Mouse (Mus musculus): ENCODE measurements around the gene Peli1. TPM values are rescaled to one million over a fixed set of nuclear protein-coding genes. Genes with fewer than 3 reads are reported as not detected.
"Not testable (repeated sequence)": the region's sequence is repeated elsewhere in the genome, so short reads cannot be mapped to it uniquely, and the experiment has no call there.

Gene Peli1
- polyA plus RNA-seq, 1 experiment from 2014 or later, result 23.8 TPM

DNA sequence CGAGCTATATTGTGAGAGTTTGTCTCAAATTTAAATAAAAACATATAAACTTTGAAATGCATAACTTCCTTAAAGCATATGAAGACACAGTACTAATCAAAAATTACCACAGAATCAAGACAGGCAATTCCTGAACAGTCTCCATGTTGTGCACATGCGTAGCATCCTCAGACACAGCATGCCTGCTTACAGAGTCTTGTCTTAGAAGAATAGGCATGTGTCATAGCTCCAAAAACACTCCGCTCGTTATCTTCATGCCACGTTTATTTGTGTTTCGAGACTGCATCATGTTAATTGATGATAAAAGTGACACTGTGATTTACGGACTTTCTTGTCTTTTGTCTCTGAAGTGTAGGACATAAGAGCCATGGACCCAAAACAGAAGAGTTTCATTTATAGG lies 84.0 kb downstream of the Peli1 start:
- Histone ChIP-seq H3K36me3 (ENCODE audit: control insufficient read depth, insufficient read depth, low read length) (no peaks in the 10 kb centered on the region), H3K9me3 (ENCODE audit: control insufficient read depth, low read length) (0 out of 2 replicates have a peak, but pooled peaks cover under 1% of the 10 kb centered on the region), H3K4me3 (ENCODE audit: low read depth, low read length) (no peak overlapping the region), H3K4me1 (replicated peaks; ENCODE audit: control insufficient read depth, insufficient read depth) (no peaks in the 10 kb centered on the region), H3K27ac (replicated peaks) (no peak overlapping the region), H3K27me3 (ENCODE audit: control insufficient read depth, insufficient read depth, low read length) (no peaks in the 10 kb centered on the region), H3K9ac (ENCODE audit: low read length) (no peak overlapping the region), H3K4me2 (replicated peaks; ENCODE audit: low read depth) (no peak overlapping the region)
- TF ChIP-seq EP300 (optimal IDR thresholded peaks at IDR 0.05) (no peak), CTCF (IDR thresholded peaks at IDR 0.05; ENCODE audit: low read depth) (no peak)
- DNase-seq (ENCODE audit: low spot score) (no peak), ATAC-seq (ENCODE audit: low FRiP score, low TSS enrichment) (no peak)
- 82% methylated on average over 7 of the region's 7 CpGs for WGBS

DNA sequence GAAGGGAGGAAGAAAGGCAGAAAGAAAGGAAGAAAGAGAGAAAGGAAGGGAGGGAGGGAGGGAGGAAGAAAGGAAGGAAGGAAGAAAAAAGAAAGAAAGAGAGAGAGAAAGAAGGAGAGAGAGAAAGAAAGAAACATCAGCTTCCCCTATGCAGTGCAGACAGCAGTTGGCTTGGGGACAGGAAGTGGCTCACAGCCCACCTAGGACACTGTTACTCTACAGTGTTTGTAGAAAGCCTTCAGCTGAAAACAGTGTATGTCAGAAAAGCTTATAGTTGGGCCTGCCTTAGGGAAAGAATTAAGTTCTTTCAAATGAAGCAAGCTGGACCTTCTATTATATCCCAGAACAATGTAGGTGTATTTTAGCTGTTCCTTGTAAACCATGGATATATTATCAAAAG lies 85.4 kb downstream of the Peli1 start:
- ATAC-seq (ENCODE audit: low FRiP score, low TSS enrichment), result no peak
- TF ChIP-seq EP300 (optimal IDR thresholded peaks at IDR 0.05), result no peak
- TF ChIP-seq CTCF (IDR thresholded peaks at IDR 0.05; ENCODE audit: low read depth), result no peak

DNA sequence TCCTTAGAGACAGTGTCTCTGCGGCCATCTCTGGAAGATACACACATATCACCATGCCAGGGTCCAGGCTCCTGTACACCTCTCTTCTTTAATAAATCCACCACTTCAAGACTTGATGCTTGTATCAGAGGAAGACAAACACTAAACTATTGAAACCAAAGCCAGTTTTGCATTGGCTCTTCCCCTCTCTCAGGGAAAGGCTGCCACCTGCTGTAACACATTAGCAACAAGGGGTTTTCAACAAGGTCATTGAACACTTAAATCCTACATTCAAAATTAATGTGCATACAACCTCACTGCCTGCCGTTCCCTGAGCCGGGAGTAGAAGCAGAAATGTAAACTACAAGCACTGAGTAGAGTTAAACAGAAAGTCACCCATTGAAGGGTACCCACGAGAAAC lies 87.3 kb downstream of the Peli1 start:
- no peak; the same call in 1 of the 2 replicates for ATAC-seq (ENCODE audit: low FRiP score, low TSS enrichment)
- no peaks in the 10 kb centered on the region for H3K27me3 ChIP-seq (ENCODE audit: control insufficient read depth, insufficient read depth, low read length)
- WGBS, result 24% methylated on average over 4 of the region's 4 CpGs
- no peaks in the 10 kb centered on the region for H3K9me3 ChIP-seq (ENCODE audit: control insufficient read depth, low read length)
- no peaks in the 10 kb centered on the region for H3K36me3 ChIP-seq (ENCODE audit: control insufficient read depth, insufficient read depth, low read length)
- no peak overlapping the region for H3K4me2 ChIP-seq (replicated peaks; ENCODE audit: low read depth)
- peak; percentile 59 for DNase-seq (ENCODE audit: low spot score)
- no peak overlapping the region for H3K27ac ChIP-seq (replicated peaks)
- peak; percentile 90 for TF ChIP-seq CTCF (IDR thresholded peaks at IDR 0.05; ENCODE audit: low read depth)
- no peak for TF ChIP-seq EP300 (optimal IDR thresholded peaks at IDR 0.05)
- no peak overlapping the region for H3K4me3 ChIP-seq (ENCODE audit: low read depth, low read length)
- H3K4me1 ChIP-seq (replicated peaks; ENCODE audit: control insufficient read depth, insufficient read depth), result no peaks in the 10 kb centered on the region
- no peak overlapping the region for H3K9ac ChIP-seq (ENCODE audit: low read length)

More for the DNA sequence above, 85.4 kb downstream of the Peli1 start:
- H3K27ac ChIP-seq (replicated peaks), result no peak overlapping the region
- no peaks in the 10 kb centered on the region for H3K4me1 ChIP-seq (replicated peaks; ENCODE audit: control insufficient read depth, insufficient read depth)
- DNase-seq (ENCODE audit: low spot score), result no peak
- no peak overlapping the region for H3K9ac ChIP-seq (ENCODE audit: low read length)
- no peaks in the 10 kb centered on the region for H3K36me3 ChIP-seq (ENCODE audit: control insufficient read depth, insufficient read depth, low read length)
- no peak overlapping the region for H3K4me2 ChIP-seq (replicated peaks; ENCODE audit: low read depth)
- H3K4me3 ChIP-seq (ENCODE audit: low read depth, low read length), result no peak overlapping the region
- H3K27me3 ChIP-seq (ENCODE audit: control insufficient read depth, insufficient read depth, low read length), result no peaks in the 10 kb centered on the region
- no peaks in the 10 kb centered on the region for H3K9me3 ChIP-seq (ENCODE audit: control insufficient read depth, low read length)

DNA sequence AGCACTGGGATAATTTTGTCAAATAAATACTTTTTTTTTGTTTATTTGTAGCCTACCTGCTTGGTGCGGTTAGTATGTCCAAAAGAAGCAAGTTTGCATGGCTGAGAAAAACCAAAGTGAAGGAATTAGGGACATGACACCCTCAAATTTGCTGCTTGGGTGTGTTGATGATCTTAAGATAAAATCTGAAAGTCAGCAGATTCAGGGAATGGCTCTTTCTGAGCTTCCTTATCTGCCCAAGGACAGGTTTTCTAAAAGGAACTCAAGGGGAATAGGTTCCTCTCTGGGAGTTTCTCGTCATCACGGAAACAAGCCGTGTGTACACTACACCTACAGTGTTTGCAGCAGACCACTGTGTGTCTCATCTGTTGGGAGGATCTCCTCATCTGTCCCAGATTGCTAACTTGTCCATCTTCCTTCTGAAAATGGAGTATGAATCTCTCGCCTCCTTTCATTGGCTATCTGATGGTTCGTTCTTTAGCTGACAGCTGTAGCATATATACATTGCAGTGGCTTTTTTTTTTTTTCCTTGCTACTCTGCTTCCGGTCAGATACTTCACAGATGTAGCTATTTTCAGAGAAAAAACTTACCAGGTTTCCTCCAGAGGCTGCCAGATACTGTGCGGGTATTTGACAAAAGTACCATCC lies 88.0 kb downstream of the Peli1 start:
- Histone ChIP-seq H3K4me2 (replicated peaks; ENCODE audit: low read depth) (no peak overlapping the region), H3K4me1 (replicated peaks; ENCODE audit: control insufficient read depth, insufficient read depth) (no peaks in the 10 kb centered on the region), H3K9me3 (ENCODE audit: control insufficient read depth, low read length) (no peaks in the 10 kb centered on the region), H3K36me3 (ENCODE audit: control insufficient read depth, insufficient read depth, low read length) (no peaks in the 10 kb centered on the region), H3K27me3 (ENCODE audit: control insufficient read depth, insufficient read depth, low read length) (no peaks in the 10 kb centered on the region), H3K27ac (replicated peaks) (no peak overlapping the region), H3K4me3 (ENCODE audit: low read depth, low read length) (no peak overlapping the region), H3K9ac (ENCODE audit: low read length) (no peak overlapping the region)
- no peak for ATAC-seq (ENCODE audit: low FRiP score, low TSS enrichment)
- DNase-seq (ENCODE audit: low spot score), result no peak
- WGBS, result 68% methylated on average over 8 of the region's 8 CpGs
- TF ChIP-seq CTCF (IDR thresholded peaks at IDR 0.05; ENCODE audit: low read depth), result no peak

DNA sequence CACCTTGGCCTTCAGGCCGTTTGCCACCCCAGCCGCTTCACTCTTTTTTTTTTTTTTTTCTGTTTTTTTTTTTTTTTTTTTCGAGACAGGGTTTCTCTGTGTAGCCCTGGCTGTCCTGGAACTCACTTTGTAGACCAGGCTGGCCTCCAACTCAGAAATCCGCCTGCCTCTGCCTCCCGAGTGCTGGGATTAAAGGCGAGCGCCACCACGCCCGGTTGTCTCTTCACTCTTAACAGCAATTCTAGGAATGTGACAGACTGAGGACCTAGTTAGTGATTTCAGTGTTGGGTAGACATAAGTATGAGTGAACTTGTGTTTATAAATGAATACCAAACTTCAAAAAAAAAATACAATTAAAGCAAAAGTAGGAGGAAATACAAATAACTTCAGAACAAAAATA lies 88.8 kb downstream of the Peli1 start:
- H3K9ac ChIP-seq (ENCODE audit: low read length); H3K27ac ChIP-seq (replicated peaks); H3K36me3 ChIP-seq (ENCODE audit: control insufficient read depth, insufficient read depth, low read length); H3K4me3 ChIP-seq (ENCODE audit: low read depth, low read length); H3K9me3 ChIP-seq (ENCODE audit: control insufficient read depth, low read length); ATAC-seq (ENCODE audit: low FRiP score, low TSS enrichment); H3K27me3 ChIP-seq (ENCODE audit: control insufficient read depth, insufficient read depth, low read length); H3K4me2 ChIP-seq (replicated peaks; ENCODE audit: low read depth); DNase-seq (ENCODE audit: low spot score); H3K4me1 ChIP-seq (replicated peaks; ENCODE audit: control insufficient read depth, insufficient read depth): not testable (repeated sequence)
- WGBS, result 91% methylated on average over 8 of the region's 9 CpGs

DNA sequence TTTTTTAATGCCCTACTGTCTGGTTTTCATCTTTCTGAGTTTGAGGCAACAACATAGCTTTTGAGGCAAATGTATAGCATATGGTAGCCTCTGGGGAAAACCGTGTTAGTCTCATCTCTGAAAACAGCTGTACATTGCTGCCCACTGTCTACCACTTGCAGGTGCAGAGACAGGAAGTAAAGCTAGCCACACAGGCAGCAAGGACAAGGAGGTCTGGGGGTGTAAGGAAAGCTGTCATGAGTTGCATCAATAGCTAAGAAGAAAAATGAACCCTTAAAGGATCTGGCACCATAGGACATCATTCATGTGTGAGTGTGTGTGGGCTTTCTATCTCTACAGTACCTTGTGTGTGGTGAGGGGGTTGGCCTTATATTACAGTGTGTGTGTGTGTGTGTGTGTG lies 89.6 kb downstream of the Peli1 start:
- TF ChIP-seq EP300 (optimal IDR thresholded peaks at IDR 0.05), result no peak
- no peak for TF ChIP-seq CTCF (IDR thresholded peaks at IDR 0.05; ENCODE audit: low read depth)
- WGBS, result 58% methylated on average over 1 of the region's 1 CpGs

More for the DNA sequence above, 89.6 kb downstream of the Peli1 start:
- ATAC-seq (ENCODE audit: low FRiP score, low TSS enrichment), result no peak
- Histone ChIP-seq H3K4me1 (replicated peaks; ENCODE audit: control insufficient read depth, insufficient read depth) (no peaks in the 10 kb centered on the region), H3K4me3 (ENCODE audit: low read depth, low read length) (no peak overlapping the region), H3K27ac (replicated peaks) (no peak overlapping the region), H3K9me3 (ENCODE audit: control insufficient read depth, low read length) (no peaks in the 10 kb centered on the region), H3K9ac (ENCODE audit: low read length) (no peak overlapping the region), H3K27me3 (ENCODE audit: control insufficient read depth, insufficient read depth, low read length) (no peaks in the 10 kb centered on the region), H3K4me2 (replicated peaks; ENCODE audit: low read depth) (no peak overlapping the region), H3K36me3 (ENCODE audit: control insufficient read depth, insufficient read depth, low read length) (no peaks in the 10 kb centered on the region)
- no peak for DNase-seq (ENCODE audit: low spot score)

All from stomach, postnatal 0 days (tissue).